Mouse (Mus musculus) lung, adult 2 months (tissue): Measurements from ENCODE around the gene Pkig.

Source experiments
- CTCF ChIP-seq: fragments of 200-500 bp; IDR thresholded peaks from 2 replicates; pipeline ENCODE4 v1.5.1; 2011; ENCODE audit warnings: mild to moderate bottlenecking, low read length, control low read depth; ENCODE audit not compliant: insufficient read depth
- POLR2A ChIP-seq: fragments of 200-500 bp; IDR thresholded peaks from 2 replicates; pipeline ENCODE4 v1.6.1; 2011; ENCODE audit warnings: low read depth, mild to moderate bottlenecking, control low read depth, low read length, borderline replicate concordance; ENCODE audit errors: extremely low read depth

- TF ChIP-seq POLR2A (no peak), CTCF (no peak)
These were observed 108.1 kb downstream of the Pkig start for GRCm38 (mm10) chr2:163766261-163766660.
